Mouse (Mus musculus): ENCODE measurements at regions not wholly inside any gene's neighbourhood (a gene's known extent, or its start where the extent isn't known, plus 50 kb on each side); places are given as distances from the start of the nearest gene placed in this dataset.
A peak's percentile ranks its signal among the peaks of the same experiment; 100 is the strongest.

DNA sequence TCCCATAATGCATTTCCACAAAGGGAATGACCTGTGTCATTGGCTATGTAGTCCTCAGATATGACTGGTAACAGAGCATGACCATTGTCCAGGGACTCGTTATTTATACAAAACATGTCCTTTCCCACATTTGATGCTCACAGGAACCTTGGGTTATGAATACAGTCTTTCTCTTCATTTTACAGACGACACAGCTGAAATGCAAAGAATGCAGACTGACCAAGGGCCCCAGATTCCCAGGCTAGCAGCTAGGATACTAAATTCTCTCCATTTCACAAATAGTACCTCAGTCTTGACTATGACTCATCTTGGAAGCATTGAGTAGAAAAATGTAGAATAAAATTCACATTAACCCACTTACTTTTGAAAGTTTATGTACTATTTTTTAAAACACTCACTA is 182.7 kb upstream of the Sox4 start:
- DNase-seq (ENCODE audit: low read depth, low spot score), result no peak

DNA sequence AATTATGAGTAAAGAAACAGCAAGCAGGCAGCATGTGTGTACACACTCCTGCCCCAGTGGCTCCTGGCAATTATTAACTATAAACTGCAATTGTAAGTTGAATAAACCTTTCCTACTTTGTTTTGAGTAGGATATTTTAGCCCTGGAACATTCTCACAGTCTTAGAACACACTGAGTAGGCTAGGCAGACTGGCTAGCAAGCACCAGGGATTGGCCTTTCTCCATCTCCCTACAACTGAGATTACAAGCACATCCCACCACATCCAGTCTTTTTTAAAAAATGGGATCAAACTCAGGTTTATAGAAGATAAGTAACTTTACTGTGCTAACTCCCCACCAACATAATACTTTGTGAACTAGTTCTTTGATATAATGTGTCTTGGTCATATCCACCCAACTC is 174.0 kb upstream of the Sox4 start:
- peak; percentile 50 for DNase-seq (ENCODE audit: low read depth, low spot score)

- DNase-seq (ENCODE audit: low read depth, low spot score), result no peak
These were observed 170.0 kb upstream of the Sox4 start for GRCm38 (mm10) chr13:29123477-29123876.

GRCm38 (mm10) chr13:29121121-29121520 is 167.6 kb upstream of the Sox4 start:
- DNase-seq (ENCODE audit: low read depth, low spot score), result no peak

DNA sequence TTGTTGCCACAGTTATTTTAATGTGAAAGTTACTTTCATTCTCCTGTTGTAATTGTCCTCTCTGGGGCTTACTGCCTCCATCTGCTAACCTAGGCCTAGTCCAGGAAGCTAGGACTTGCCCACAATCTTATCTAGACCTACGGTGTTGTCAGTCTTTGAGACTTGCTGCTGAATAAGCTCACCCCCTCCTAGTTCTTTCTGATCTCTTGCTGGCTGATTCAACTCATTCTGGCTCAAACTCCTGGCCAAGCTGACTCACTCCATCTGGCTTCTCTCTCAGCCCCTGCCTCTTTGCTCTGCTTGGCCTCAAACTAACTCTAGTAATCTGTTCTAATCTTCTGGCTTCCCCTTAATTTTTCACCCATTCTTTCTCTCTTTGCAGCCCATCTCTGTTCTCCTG is 165.8 kb upstream of the Sox4 start:
- DNase-seq (ENCODE audit: low read depth, low spot score), result no peak

- DNase-seq (ENCODE audit: low read depth, low spot score), result no peak
These were observed 161.5 kb upstream of the Sox4 start for GRCm38 (mm10) chr13:29114998-29115495.

- DNase-seq (ENCODE audit: low read depth, low spot score), result no peak
These were observed 156.6 kb upstream of the Sox4 start for GRCm38 (mm10) chr13:29110127-29110526.

GRCm38 (mm10) chr13:29109064-29109856 is 155.7 kb upstream of the Sox4 start:
- DNase-seq (ENCODE audit: low read depth, low spot score), result no peak

DNA sequence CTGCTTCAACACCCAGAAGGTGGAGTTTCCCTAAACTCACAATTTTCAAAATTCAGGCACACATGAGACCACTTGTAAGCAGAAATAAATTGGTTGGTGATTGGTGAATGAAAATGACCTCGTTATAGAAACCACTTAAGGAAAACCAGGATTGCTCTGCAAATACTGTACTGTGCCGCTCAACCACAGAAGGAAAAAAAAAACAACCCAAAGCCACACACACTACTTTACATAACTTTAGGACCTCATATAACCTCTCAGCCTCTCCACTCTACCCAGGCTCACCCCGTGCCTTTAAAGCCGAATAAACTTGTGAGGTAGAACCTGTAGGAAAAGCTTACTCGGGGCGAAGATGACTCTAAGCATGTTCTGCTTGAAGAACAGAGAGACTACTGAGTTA is 154.7 kb upstream of the Sox4 start:
- DNase-seq (ENCODE audit: low read depth, low spot score), result no peak

DNA sequence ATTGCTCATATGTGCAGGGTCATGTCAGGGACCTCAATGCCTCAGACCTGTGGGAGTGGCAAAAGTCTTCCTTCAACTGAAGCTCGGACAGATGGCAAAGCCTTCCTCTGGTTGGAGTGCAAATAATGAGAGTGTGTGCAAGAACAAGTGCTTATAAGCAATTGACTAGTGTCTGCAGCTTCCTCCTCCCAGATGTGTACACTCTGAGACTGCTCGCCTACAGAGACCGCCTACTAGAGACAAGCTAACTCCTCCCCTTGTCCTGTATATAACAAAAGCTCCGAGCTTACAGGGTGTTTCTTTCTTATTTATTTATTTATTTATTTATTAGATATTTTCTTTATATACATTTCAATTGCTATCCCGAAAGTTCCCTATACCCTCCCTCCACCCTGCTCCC is 138.7 kb upstream of the Sox4 start:
- DNase-seq (ENCODE audit: low read depth, low spot score), result no peak

DNA sequence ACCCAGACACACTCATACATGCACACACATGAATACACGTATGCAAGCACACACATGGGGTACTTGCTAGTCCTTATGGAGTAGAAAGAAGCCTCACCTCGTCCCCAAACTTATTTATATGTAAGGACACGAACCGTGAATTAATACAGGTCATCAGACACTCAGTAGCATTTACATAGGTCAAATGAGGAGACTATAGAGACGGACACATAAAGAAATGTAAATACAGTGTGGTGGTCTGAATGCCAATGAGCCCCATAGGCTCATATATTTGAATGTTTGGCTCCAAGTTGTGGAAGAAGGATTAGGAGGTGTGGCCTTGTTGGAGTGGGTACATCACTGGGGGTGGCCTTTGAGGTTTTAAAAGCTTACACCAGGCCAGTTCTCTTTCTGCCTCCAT is 133.3 kb upstream of the Sox4 start:
- DNase-seq (ENCODE audit: low read depth, low spot score), result no peak

DNA sequence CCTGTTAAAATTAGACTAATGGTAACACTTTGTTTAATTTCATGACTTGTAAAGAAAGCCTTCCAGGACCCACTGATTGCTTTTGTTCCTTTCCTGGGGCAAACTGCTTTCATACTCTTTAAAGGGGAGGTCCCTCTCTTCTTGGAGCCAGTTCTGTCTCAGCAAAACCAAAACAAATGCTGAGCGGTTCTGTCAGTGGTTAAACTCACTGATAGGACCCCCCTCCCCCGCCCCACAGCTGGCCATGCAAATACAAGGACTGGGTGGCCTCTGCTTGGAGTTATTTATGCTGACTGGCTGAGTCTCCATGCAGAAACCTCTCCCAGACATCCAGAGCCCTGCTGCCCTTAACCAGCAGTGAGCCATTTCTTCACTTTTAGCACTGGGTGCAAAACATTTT is 127.6 kb upstream of the Sox4 start:
- DNase-seq (ENCODE audit: low read depth, low spot score), result no peak

DNA sequence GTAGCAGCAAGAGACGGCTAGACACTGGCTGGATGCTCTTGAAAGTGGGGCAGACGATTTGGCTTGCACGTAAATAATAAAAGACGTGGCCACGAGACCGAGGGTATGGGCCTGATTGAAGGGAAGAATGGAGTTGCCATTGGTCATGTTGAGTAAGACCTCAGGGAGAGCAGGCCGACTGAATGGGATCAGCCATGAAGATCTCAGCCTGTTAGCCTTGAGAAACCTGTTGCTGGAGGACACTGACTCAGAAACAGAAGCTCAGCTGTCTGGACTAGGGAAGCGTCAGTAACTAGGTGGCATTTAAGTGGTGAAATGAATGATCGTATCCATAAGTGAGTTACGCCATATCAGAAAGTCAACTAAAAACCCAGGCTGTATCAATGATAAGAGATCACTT is 126.3 kb upstream of the Sox4 start:
- DNase-seq (ENCODE audit: low read depth, low spot score), result no peak

DNA sequence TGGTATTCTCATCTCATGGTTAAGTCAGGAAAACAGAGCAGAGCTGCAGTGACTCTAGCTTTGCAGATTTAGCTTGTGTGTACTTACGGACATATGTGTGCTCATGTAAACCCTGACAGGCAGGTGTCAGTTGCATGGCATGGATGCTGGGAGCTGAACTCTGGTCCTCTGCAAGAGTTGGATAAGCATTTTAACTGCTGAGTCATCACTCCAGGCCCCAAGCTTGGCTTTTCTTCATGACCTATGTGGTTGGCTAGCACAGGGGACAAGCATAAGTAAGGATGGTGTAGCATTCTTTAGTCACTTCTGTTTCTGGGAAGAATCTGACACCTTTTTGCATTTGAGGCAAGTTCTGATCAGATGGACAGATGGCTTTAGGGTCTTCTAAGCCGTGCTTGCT is 120.1 kb upstream of the Sox4 start:
- no peak for DNase-seq (ENCODE audit: low read depth, low spot score)

DNA sequence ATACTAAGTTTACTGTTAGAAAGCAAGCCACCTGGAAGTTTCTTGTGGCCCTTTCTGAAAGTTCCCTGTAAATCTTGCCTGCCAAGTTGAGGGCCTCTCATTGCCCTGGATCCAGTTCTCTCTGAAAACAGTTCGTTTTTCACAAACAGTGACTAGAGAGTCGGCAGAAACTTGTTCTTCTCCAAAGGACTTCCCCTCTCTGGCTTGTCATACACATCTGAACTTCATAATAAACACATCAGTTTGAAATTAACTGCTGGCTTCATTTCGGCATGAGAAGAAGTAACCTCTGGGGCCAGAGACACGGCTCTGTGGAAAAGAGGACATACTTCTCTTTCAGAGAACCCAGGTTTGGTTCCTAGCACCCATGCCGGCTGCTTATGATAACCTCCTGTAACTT is 110.4 kb upstream of the Sox4 start:
- no peak for DNase-seq (ENCODE audit: low read depth, low spot score)

GRCm38 (mm10) chr13:29058685-29059084 is 105.2 kb upstream of the Sox4 start:
- no peak for DNase-seq (ENCODE audit: low read depth, low spot score)

GRCm38 (mm10) chr13:29049730-29050129 is 96.2 kb upstream of the Sox4 start:
- no peak for DNase-seq (ENCODE audit: low read depth, low spot score)

- no peak for DNase-seq (ENCODE audit: low read depth, low spot score)
These were observed 95.6 kb upstream of the Sox4 start for GRCm38 (mm10) chr13:29048990-29049576.

- no peak for DNase-seq (ENCODE audit: low read depth, low spot score)
These were observed 91.1 kb upstream of the Sox4 start for GRCm38 (mm10) chr13:29044655-29045054.

DNA sequence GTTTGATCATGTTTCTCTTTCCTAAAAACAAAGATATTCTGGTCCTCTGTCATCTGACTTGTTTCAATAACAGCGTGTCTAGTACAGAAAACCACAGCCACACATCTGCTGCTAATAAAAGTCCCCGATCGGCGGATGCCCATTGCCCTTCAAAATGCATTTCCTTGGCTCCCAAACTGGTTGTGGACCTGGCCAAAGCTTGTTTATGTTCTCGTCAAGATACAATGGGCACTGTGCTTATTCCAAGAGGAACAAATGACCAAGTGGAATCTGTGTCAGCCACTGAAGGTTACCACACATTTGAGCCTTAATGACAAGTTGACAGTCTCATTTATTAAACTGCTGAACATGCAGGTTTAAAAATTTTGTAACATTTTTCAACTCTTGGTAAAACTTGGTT is 86.8 kb upstream of the Sox4 start:
- DNase-seq (ENCODE audit: low read depth, low spot score), result no peak

GRCm38 (mm10) chr13:29034904-29035303 is 81.4 kb upstream of the Sox4 start:
- DNase-seq (ENCODE audit: low read depth, low spot score), result no peak

DNA sequence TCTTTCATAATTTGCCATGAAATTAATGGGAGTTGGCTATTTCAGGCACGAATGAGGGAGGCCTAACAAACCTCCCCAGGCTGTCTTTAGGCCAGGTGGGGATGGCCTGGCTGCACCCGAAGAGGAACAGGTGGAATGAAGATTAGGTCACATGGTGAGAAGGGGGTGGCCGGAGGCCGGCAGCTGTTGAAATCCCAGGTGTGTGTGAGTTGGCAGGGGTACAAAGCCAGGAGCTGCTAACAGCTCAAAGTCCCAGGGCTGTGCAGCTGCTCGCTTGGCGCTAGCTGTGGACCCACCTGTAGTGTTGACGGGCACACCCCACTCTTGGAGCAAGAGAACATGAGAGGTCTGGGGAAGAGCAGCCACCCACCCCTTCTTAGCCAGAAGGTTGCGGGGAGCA is 80.9 kb upstream of the Sox4 start:
- DNase-seq (ENCODE audit: low read depth, low spot score), result no peak

- DNase-seq (ENCODE audit: low read depth, low spot score), result no peak
These were observed 73.6 kb upstream of the Sox4 start for GRCm38 (mm10) chr13:29027146-29027545.

Measured in telencephalon, adult 2 months (tissue).